Mouse (Mus musculus) neural tube, embryonic 14.5 days (tissue): ENCODE results near the gene 1700014D04Rik. TPM values are rescaled to one million over a fixed set of nuclear protein-coding genes. Genes with fewer than 3 reads are reported as not detected.
"Not testable (repeated sequence)": the region's sequence is repeated elsewhere in the genome, so short reads cannot be mapped to it uniquely, and the experiment has no call there.

ENCODE experiments used
- ATAC-seq: fragments of 200-750 bp; cut with Nextera tagmentation; 2 replicates; pipeline ENCODE4 v1.8.0; 2017; ENCODE audit warnings: low read depth, mild to moderate bottlenecking, moderate TSS enrichment, moderate library complexity
- H3K27ac ChIP-seq: fragments of 300-500 bp; sonication (generic); 2 replicates; pipeline ENCODE4 v1.5.1; 2014; ENCODE audit warnings: low read depth, mild to moderate bottlenecking, control low read depth, low read length, moderate library complexity, mixed read lengths
- H3K27me3 ChIP-seq: fragments of 300-500 bp; sonication (generic); 2 replicates; pipeline ENCODE4 v1.6.1; 2014; ENCODE audit warnings: low read length; ENCODE audit not compliant: control insufficient read depth, insufficient read depth
- H3K36me3 ChIP-seq: fragments of 300-500 bp; sonication (generic); 2 replicates; pipeline ENCODE4 v1.6.1; 2014; ENCODE audit warnings: low read length, mixed read lengths; ENCODE audit not compliant: control insufficient read depth, insufficient read depth
- H3K4me1 ChIP-seq: fragments of 300-500 bp; sonication (generic); 2 replicates; pipeline ENCODE4 v1.6.1; 2014; ENCODE audit warnings: low read length; ENCODE audit not compliant: control insufficient read depth, insufficient read depth
- H3K4me2 ChIP-seq: fragments of 300-500 bp; sonication (generic); 2 replicates; pipeline ENCODE4 v1.6.1; 2014; ENCODE audit warnings: mild to moderate bottlenecking, low read depth, low read length, control low read depth
- H3K4me3 ChIP-seq: fragments of 300-500 bp; sonication (generic); 2 replicates; pipeline ENCODE4 v1.5.1; 2014; ENCODE audit warnings: low read depth, low read length, control low read depth, mixed read lengths
- H3K9ac ChIP-seq: fragments of 300-500 bp; sonication (generic); replicated peaks from 2 replicates; pipeline ENCODE4 v1.6.1; 2014; ENCODE audit warnings: low read depth, mild to moderate bottlenecking, control low read depth, low read length, mixed read lengths
- H3K9me3 ChIP-seq: fragments of 300-500 bp; sonication (generic); 2 replicates; pipeline ENCODE4 v1.6.1; 2016; ENCODE audit warnings: low read length; ENCODE audit not compliant: control insufficient read depth
- WGBS: fragments of 180-500 bp; shearing (Covaris S2); extraction: QIAGEN DNeasy Blood & Tissue Kit; methylation state at CpG from one replicate; pipeline ENCODE4 v1.1.7; 2014; 5-methylcytosine and 5-hydroxymethylcytosine counted together
- polyA plus RNA-seq: library from polyadenylated mRNA; unstranded; fragments of >200 nt; fragmentation: Nextera tagmentation; extraction: Ambion mirVana; gene quantifications from 2 replicates; pipeline ENCODE4 v1.2.1, GENCODE M21; 2014

1700014D04Rik gene
- polyA plus RNA-seq, 1 experiment from 2014 or later = 0.52 TPM

GRCm38 (mm10) chr13:59741697-59742096, 4.9 kb downstream of the 1700014D04Rik start:
- H3K9ac ChIP-seq = no peak overlapping the region
- H3K4me2 ChIP-seq = no peak overlapping the region
- no peak overlapping the region for H3K27ac ChIP-seq
- no peaks in the 10 kb centered on the region for H3K27me3 ChIP-seq
- no peaks in the 10 kb centered on the region for H3K9me3 ChIP-seq
- no peaks in the 10 kb centered on the region for H3K4me1 ChIP-seq
- H3K36me3 ChIP-seq = no peaks in the 10 kb centered on the region
- 81% methylated on average over 10 of the region's 10 CpGs for WGBS
- no peak for ATAC-seq
- no peak overlapping the region for H3K4me3 ChIP-seq

- WGBS = 82% methylated on average over 11 of the region's 11 CpGs
- no peaks in the 10 kb centered on the region for H3K36me3 ChIP-seq
- ATAC-seq = no peak
- no peak overlapping the region for H3K9ac ChIP-seq
- no peak overlapping the region for H3K27ac ChIP-seq
- no peaks in the 10 kb centered on the region for H3K27me3 ChIP-seq
- H3K9me3 ChIP-seq = no peaks in the 10 kb centered on the region
- no peak overlapping the region for H3K4me3 ChIP-seq
- H3K4me2 ChIP-seq = no peak overlapping the region
- no peaks in the 10 kb centered on the region for H3K4me1 ChIP-seq
Measured at GRCm38 (mm10) chr13:59741096-59741495, 5.5 kb downstream of the 1700014D04Rik start.

- no peaks in the 10 kb centered on the region for H3K36me3 ChIP-seq
- no peak overlapping the region for H3K9ac ChIP-seq
- H3K9me3 ChIP-seq = no peaks in the 10 kb centered on the region
- H3K4me3 ChIP-seq = no peak overlapping the region
- ATAC-seq = no peak
- H3K27me3 ChIP-seq = no peaks in the 10 kb centered on the region
- 98% methylated on average over 4 of the region's 4 CpGs for WGBS
- no peak overlapping the region for H3K4me2 ChIP-seq
- no peak overlapping the region for H3K27ac ChIP-seq
- no peaks in the 10 kb centered on the region for H3K4me1 ChIP-seq
Measured at GRCm38 (mm10) chr13:59739397-59739796, 7.2 kb downstream of the 1700014D04Rik start.

- no peaks in the 10 kb centered on the region for H3K9me3 ChIP-seq
- WGBS = 90% methylated on average over 2 of the region's 2 CpGs
- H3K27me3 ChIP-seq = no peaks in the 10 kb centered on the region
- H3K4me1 ChIP-seq = no peaks in the 10 kb centered on the region
- H3K36me3 ChIP-seq = no peaks in the 10 kb centered on the region
- no peak overlapping the region for H3K4me3 ChIP-seq
- no peak overlapping the region for H3K9ac ChIP-seq
- no peak overlapping the region for H3K4me2 ChIP-seq
- no peak for ATAC-seq
- no peak overlapping the region for H3K27ac ChIP-seq
Measured at GRCm38 (mm10) chr13:59738455-59738854, 8.1 kb downstream of the 1700014D04Rik start.

GRCm38 (mm10) chr13:59735190-59735589, 11.4 kb downstream of the 1700014D04Rik start:
- Histone ChIP-seq H3K9ac (no peak overlapping the region), H3K9me3 (no peaks in the 10 kb centered on the region), H3K4me1 (no peaks in the 10 kb centered on the region), H3K4me2 (no peak overlapping the region), H3K4me3 (no peak overlapping the region), H3K27ac (no peak overlapping the region), H3K36me3 (no peaks in the 10 kb centered on the region), H3K27me3 (no peaks in the 10 kb centered on the region)
- ATAC-seq = peak; percentile 38; the same call in 1 of the 2 replicates
- 35% methylated on average over 3 of the region's 3 CpGs for WGBS

- H3K27ac ChIP-seq, H3K9ac ChIP-seq, H3K4me3 ChIP-seq, H3K9me3 ChIP-seq, H3K36me3 ChIP-seq, H3K4me2 ChIP-seq, ATAC-seq, H3K27me3 ChIP-seq, H3K4me1 ChIP-seq: not testable (repeated sequence)
- WGBS = 47% methylated on average over 6 of the region's 6 CpGs
Measured at GRCm38 (mm10) chr13:59734347-59734746, 12.2 kb downstream of the 1700014D04Rik start.

GRCm38 (mm10) chr13:59733936-59734335, 12.6 kb downstream of the 1700014D04Rik start:
- ATAC-seq = no peak
- 75% methylated on average over 3 of the region's 4 CpGs for WGBS

GRCm38 (mm10) chr13:59731652-59732051, 14.9 kb downstream of the 1700014D04Rik start, which contains the start of gene Spata31d1d:
Gene Spata31d1d, minus strand, starts transcription at chr13:59731752.
- 47% methylated on average over 7 of the region's 7 CpGs for whole genome bisulfite sequencing
- H3K36me3 ChIP-seq = no peaks in the 10 kb centered on the region
- H3K4me2 ChIP-seq = no peak within 1 kb of the TSS
- H3K4me1 ChIP-seq = no peaks in the 10 kb centered on the region
- H3K9me3 ChIP-seq = no peaks in the 10 kb centered on the region
- H3K27me3 ChIP-seq = no peaks in the 10 kb centered on the region
- no peak within 1 kb of the TSS for H3K9ac ChIP-seq
- ATAC-seq = no peak
- H3K4me3 ChIP-seq = no peak within 1 kb of the TSS
- H3K27ac ChIP-seq = no peak within 1 kb of the TSS

More at GRCm38 (mm10) chr13:59733936-59734335, 12.6 kb downstream of the 1700014D04Rik start:
- no peaks in the 10 kb centered on the region for H3K27me3 ChIP-seq
- H3K9me3 ChIP-seq = no peaks in the 10 kb centered on the region
- H3K9ac ChIP-seq = no peak overlapping the region
- H3K4me1 ChIP-seq = no peaks in the 10 kb centered on the region
- H3K4me3 ChIP-seq = no peak overlapping the region
- no peak overlapping the region for H3K4me2 ChIP-seq
- H3K27ac ChIP-seq = no peak overlapping the region
- no peaks in the 10 kb centered on the region for H3K36me3 ChIP-seq

GRCm38 (mm10) chr13:59728378-59729093, 18.0 kb downstream of the 1700014D04Rik start:
- Histone ChIP-seq H3K9ac (no peak overlapping the region), H3K9me3 (no peaks in the 10 kb centered on the region), H3K4me2 (no peak overlapping the region), H3K36me3 (no peaks in the 10 kb centered on the region), H3K4me1 (no peaks in the 10 kb centered on the region), H3K27ac (no peak overlapping the region), H3K4me3 (no peak overlapping the region), H3K27me3 (no peaks in the 10 kb centered on the region)
- ATAC-seq = peak; percentile 87
- 32% methylated on average over 7 of the region's 7 CpGs for WGBS
